Mouse (Mus musculus): ENCODE measurements around the gene Rara. TPM values are rescaled to one million over a fixed set of nuclear protein-coding genes. Genes with fewer than 3 reads are reported as not detected.

Rara gene
- polyA plus RNA-seq, 1 experiment from 2014 or later: 13.4 TPM

DNA sequence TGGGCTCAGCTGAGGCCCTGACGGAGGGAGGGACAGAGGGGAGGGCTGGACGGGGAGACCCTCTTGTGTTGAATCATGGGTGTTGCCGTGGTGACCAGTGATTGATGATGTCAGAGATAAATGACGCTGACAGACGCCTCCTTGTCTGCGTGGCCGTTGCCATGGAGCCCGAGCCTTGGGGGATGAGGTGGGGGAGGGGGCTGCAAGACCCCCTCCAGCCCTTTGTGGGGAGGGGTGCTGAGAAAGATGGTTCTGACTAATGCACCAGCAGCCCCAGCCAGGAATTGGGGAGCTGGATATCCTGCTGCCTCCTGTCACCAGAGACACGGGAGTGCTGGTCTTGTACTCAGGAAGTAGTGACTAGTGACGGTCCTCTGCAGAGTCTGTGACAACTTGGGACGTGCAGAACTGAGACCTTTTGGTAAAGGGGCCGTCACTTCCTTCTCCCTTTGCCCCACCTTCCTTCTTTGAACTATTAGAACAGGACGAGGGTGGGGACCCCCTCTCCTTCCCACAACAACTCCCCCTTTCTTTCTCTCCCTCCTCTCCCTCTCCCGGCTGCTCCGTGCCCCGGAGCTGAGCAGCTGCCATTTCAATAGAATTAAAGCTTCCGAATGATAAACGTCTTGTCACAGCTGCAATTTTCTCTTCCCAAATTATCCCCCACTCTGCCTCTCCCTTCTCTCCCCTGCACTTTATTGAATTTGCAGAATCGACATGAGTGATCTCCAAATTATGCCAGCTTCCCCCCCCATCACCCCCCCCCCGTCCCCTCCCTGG, 41.3 kb downstream of the Rara start:
- WGBS (ENCODE audit: missing documents): 33% methylated on average over 13 of the region's 20 CpGs
- Histone ChIP-seq H3K4me3 (ENCODE audit: inconsistent target) (no peak overlapping the region), H3K79me2 (ENCODE audit: inconsistent target) (peaks cover 21% of the 10 kb centered on the region; the same call in 1 of the 2 replicates), H3K36me3 (ENCODE audit: inconsistent target) (peaks cover 51% of the 10 kb centered on the region; the same call in 1 of the 2 replicates), H3K27ac (no peak overlapping the region)

DNA sequence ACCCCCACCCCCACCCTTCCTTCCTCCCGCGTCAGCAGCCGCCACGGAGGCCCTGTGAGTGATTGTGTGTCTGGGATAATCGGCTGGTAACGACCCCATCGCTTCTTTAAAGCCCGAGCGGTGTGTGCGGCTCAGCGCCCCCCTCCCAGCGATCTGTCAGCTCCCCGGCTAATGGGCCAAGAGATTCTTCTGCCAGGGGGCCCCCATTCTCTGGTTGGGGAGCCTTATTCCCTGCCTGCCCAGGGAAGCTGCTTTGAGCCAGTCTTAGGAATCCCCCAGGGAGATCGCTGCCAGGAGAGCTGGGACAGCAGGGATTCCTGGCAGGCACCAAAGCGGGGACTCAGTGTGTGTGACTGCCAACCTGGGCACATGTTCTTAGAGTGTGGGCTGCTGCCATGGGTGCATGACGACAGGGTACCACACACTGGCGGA, 41.9 kb downstream of the Rara start:
- Histone ChIP-seq H3K36me3 (ENCODE audit: inconsistent target) (peaks cover 55% of the 10 kb centered on the region; the same call in 1 of the 2 replicates), H3K27ac (no peak overlapping the region), H3K4me3 (ENCODE audit: inconsistent target) (no peak overlapping the region), H3K79me2 (ENCODE audit: inconsistent target) (peaks cover 15% of the 10 kb centered on the region; the same call in 1 of the 2 replicates)
- WGBS (ENCODE audit: missing documents): 71% methylated on average over 13 of the region's 17 CpGs

DNA sequence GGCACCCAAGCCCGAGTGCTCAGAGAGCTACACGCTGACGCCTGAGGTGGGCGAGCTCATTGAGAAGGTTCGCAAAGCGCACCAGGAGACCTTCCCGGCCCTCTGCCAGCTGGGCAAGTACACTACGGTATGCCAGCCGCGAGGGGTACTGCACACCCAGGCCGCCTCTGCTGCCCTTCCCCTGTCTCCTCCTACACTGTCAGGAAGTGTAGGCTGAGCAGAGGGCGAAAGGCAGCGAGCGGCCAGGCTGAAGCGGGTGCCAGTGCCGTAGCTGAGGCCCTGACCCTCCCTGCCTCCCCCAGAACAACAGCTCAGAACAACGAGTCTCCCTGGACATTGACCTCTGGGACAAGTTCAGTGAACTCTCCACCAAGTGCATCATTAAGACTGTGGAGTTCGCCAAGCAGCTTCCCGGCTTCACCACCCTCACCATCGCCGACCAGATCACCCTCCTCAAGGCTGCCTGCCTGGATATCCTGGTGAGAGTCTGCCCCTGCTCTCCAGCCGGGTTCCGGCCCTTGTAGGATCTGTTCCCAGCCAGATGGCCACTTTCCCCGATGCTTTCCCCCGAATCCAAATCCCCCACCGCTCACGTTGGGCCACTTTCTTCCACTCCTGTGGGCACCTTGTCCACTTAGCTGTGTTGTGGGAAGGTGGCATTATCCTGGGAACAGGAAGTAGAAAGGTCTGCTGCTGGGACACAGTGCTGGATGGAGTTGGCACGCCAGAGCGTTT, 42.7 kb downstream of the Rara start:
- Histone ChIP-seq H3K79me2 (ENCODE audit: inconsistent target) (peaks cover 7% of the 10 kb centered on the region; the same call in 1 of the 2 replicates), H3K4me3 (ENCODE audit: inconsistent target) (no peak overlapping the region), H3K36me3 (ENCODE audit: inconsistent target) (peaks cover 55% of the 10 kb centered on the region; the same call in 1 of the 2 replicates), H3K27ac (no peak overlapping the region)
- WGBS (ENCODE audit: missing documents): 95% methylated on average over 29 of the region's 29 CpGs

DNA sequence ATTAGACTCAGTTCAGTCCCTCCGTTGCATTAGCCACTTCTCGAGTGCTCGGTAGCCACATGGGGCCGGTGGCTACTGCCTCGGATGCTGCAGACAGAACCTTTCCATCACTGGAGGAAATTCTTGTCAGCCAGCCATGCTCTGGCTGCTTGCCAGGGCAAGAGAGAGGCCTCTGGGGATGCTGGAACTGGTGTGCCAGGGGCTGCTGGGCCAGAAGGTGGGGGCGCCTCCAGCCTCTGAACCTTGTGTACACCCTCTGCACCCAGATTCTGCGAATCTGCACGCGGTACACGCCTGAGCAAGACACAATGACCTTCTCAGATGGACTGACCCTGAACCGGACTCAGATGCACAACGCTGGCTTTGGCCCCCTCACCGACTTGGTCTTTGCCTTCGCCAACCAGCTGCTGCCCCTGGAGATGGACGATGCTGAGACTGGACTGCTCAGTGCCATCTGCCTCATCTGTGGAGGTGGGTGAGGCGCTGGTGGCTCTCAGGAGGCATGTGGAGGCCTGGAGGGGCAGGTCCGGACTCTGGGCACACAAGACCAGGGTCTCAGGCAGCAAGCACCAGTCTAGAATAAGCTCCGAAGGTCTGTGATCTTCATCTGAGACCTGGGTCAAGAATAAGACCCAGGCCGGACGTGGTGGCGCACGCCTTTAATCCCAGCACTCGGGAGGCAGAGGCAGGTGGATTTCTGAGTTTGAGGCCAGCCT, 43.9 kb downstream of the Rara start:
- no peak overlapping the region for H3K27ac ChIP-seq
- peaks cover 55% of the 10 kb centered on the region; the same call in 1 of the 2 replicates for H3K36me3 ChIP-seq (ENCODE audit: inconsistent target)
- no peaks in the 10 kb centered on the region; the same call in 1 of the 2 replicates for H3K79me2 ChIP-seq (ENCODE audit: inconsistent target)
- no peak overlapping the region for H3K4me3 ChIP-seq (ENCODE audit: inconsistent target)
- WGBS (ENCODE audit: missing documents): 89% methylated on average over 19 of the region's 23 CpGs

DNA sequence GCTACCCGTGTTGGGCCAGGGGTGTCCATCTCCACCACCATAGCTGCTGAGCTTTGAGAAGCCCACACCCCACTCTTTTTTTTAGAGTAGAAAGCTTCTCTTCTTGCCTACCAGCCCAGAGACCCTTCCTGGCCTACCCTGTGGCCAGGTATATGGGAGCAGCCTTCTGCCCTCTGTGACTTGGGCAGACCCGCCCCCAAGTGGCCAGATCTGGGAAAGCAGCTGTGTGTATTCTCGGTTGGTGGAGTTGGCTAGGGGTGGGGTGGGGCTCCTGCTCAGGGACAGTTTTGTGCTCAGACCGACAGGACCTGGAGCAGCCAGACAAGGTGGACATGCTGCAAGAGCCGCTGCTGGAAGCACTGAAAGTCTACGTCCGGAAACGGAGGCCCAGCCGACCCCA, 44.6 kb downstream of the Rara start:
- 58% methylated on average over 9 of the region's 9 CpGs for WGBS (ENCODE audit: missing documents)
- H3K4me3 ChIP-seq (ENCODE audit: inconsistent target): no peak overlapping the region
- no peaks in the 10 kb centered on the region for H3K79me2 ChIP-seq (ENCODE audit: inconsistent target)
- H3K27ac ChIP-seq: no peak overlapping the region
- H3K36me3 ChIP-seq (ENCODE audit: inconsistent target): peaks cover 49% of the 10 kb centered on the region; the same call in 1 of the 2 replicates

DNA sequence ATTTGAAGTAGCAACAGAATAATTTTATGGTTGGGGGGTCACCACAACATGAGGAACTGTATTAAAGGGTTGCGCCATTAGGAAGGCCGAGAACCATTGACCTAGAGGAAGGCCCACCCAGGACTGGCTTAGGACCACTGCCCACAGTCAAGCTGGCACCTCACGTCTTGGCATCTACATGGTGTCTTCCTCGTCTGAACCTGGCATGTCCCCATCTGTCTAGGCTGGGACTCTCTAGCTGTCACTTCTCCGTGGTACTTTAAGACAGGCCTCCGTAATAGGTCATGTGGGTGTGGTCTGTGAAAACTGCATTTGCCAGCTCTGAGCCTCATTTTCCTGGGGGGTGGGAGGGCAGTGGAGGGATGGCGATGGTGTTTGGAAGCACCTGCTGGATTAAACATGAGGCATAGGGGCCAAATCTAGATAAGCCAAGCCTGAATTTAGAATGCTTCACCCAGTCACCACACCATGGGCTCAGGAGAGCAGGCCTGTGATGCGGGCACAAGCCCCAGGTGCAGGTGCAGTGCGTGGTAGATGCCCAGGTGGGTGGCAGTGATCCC, 45.3 kb downstream of the Rara start:
- 81% methylated on average over 9 of the region's 9 CpGs for WGBS (ENCODE audit: missing documents)
- Histone ChIP-seq H3K36me3 (ENCODE audit: inconsistent target) (peaks cover 45% of the 10 kb centered on the region; the same call in 1 of the 2 replicates), H3K79me2 (ENCODE audit: inconsistent target) (no peaks in the 10 kb centered on the region), H3K27ac (no peak overlapping the region), H3K4me3 (ENCODE audit: inconsistent target) (no peak overlapping the region)

DNA sequence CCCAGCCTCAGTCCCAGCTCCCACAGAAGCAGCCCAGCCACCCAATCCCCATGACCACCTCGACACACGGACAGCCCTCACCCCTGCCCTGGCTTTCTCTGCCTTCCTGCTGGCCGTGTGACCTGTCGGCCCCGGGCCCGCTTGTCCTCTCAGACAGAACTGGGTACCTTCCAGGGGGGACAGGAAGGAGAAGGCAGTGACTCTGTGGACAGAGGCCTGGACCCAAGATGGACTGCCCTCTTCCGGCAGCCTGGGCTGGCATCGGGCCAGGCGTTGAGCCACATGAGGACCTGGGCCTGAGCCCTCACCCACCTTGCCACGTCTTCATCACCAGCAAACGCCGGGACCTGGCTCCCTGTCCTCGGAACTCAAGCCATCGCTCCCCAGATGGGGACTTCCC, 46.0 kb downstream of the Rara start:
- Histone ChIP-seq H3K27ac (no peak overlapping the region), H3K36me3 (ENCODE audit: inconsistent target) (peaks cover 38% of the 10 kb centered on the region; the same call in 1 of the 2 replicates), H3K4me3 (ENCODE audit: inconsistent target) (no peak overlapping the region), H3K79me2 (ENCODE audit: inconsistent target) (no peaks in the 10 kb centered on the region)
- 95% methylated on average over 12 of the region's 14 CpGs for WGBS (ENCODE audit: missing documents)

DNA sequence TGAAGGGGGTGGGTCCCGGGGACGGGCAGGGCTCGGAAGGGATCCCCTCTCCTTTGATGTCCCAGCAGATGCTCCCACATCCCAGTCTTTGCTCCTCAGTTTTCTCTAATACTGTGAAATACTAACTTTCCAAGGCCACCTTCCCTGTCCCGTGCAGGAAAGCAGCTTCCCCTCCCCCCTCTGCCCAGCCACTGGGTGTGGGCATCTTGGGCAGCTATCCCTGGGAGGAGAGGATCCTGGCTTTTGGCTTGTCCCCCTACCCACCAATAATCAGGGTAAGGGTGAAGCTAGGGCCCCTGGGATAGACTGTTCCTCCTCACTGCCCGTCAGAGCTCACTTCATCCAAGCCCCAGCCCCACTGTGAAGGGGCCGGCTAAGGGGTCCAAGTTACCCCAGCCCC, 46.6 kb downstream of the Rara start:
- Histone ChIP-seq H3K36me3 (ENCODE audit: inconsistent target) (peaks cover 38% of the 10 kb centered on the region; the same call in 1 of the 2 replicates), H3K4me3 (ENCODE audit: inconsistent target) (no peak overlapping the region)
- WGBS (ENCODE audit: missing documents): 94% methylated on average over 6 of the region's 6 CpGs

DNA sequence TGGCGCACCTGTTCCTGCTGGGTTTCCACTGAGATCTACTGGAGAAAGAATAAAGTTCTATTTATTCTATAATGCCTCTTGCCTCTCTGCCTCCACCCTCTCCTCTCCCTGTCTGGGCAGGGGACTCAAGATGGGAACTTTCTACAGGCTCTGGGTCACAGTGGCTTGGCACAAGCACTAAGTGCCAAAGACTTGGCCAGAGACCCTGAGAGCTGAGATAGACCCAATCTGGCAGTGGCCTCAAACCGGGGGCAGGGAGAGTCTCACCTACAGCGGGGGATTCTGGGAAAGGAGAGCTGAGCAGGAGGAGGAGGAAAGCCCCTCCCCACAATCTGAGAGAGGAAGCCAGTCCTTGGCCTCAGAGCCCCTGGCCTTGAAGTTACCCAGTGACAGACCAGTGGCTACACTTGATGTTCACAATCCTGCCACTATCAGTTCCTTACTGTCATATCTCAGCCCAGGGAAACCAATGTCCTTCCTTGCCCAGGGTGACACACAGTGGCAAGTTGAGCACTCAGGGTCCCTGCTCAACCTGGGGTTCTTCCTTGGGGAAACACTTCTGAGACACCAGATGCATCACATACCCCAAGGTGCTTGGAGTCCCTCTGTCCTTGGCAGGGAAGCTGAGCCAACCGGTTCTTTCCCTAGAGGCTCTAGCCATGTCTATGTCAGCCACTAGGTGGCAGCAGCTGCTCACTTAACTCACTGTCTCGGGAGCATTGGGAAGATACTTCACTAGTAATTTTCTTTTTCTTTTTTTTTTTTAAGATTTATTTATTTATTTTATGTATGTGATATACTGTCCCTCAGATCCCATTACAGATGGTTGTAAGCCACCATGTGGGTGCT, 47.5 kb downstream of the Rara start:
- Histone ChIP-seq H3K4me3 (ENCODE audit: inconsistent target) (no peak overlapping the region), H3K79me2 (ENCODE audit: inconsistent target) (no peaks in the 10 kb centered on the region), H3K36me3 (ENCODE audit: inconsistent target) (peaks cover 32% of the 10 kb centered on the region; the same call in 1 of the 2 replicates), H3K27ac (no peak overlapping the region)
- WGBS (ENCODE audit: missing documents): 64% methylated on average over 5 of the region's 5 CpGs

More for the DNA sequence above, 46.6 kb downstream of the Rara start:
- no peaks in the 10 kb centered on the region for H3K79me2 ChIP-seq (ENCODE audit: inconsistent target)
- H3K27ac ChIP-seq: no peak overlapping the region

DNA sequence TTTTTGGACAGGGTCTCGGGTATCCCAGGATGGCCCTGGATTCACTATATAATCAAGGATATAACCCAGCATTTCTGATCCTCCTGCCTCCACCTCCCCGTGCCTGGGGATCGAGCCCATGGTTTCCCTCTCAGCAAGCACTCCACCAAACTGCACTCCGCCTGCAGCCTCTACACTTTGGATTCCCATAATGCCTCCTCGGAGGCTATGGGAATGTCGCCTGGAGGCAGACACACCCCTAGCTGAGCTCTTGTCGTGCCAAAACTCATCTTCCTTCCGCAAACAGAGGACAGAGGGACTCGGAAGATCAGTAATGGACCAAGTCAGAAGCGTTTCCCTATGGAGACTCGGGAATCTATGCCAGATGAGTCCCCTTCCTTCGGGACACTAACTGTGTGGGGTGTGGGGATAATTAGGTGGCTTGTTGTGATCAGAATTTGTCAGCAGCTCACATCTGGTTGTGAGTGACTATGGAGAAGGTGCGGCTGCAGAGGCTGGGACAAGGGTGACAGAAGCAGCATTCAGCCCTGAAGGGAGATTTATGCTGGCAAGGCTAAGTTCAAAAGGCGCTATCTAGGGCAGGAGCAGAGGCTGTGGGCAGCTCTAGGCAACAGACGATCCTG, 51.0 kb downstream of the Rara start:
- Histone ChIP-seq H3K36me3 (ENCODE audit: inconsistent target) (peaks cover 4% of the 10 kb centered on the region; the same call in 1 of the 2 replicates), H3K27ac (no peak overlapping the region), H3K4me3 (ENCODE audit: inconsistent target) (no peak overlapping the region), H3K79me2 (ENCODE audit: inconsistent target) (no peaks in the 10 kb centered on the region)
- WGBS (ENCODE audit: missing documents): 93% methylated on average over 15 of the region's 15 CpGs

DNA sequence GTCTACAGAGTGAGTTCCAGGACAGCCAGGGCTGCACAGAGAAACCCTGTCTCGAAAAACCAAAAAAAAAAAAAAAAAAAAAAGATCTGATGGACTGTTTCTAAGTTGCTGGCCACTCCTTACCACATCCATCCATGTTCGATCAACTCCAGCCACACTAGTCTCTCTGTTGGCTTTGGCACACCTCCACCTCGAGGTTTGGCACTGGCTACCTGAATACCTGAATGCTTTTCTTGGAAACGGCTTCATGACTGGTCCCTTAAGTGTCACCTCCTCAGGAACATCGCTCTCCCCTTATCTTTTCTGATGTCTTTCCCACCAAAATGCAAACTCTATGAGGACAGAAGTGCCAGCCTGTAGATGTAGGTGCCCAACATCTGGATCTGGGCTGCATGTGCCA, 51.7 kb downstream of the Rara start:
- no peaks in the 10 kb centered on the region for H3K79me2 ChIP-seq (ENCODE audit: inconsistent target)
- no peaks in the 10 kb centered on the region for H3K36me3 ChIP-seq (ENCODE audit: inconsistent target)
- no peak overlapping the region for H3K27ac ChIP-seq
- WGBS (ENCODE audit: missing documents): 88% methylated on average over 4 of the region's 5 CpGs
- H3K4me3 ChIP-seq (ENCODE audit: inconsistent target): no peak overlapping the region

DNA sequence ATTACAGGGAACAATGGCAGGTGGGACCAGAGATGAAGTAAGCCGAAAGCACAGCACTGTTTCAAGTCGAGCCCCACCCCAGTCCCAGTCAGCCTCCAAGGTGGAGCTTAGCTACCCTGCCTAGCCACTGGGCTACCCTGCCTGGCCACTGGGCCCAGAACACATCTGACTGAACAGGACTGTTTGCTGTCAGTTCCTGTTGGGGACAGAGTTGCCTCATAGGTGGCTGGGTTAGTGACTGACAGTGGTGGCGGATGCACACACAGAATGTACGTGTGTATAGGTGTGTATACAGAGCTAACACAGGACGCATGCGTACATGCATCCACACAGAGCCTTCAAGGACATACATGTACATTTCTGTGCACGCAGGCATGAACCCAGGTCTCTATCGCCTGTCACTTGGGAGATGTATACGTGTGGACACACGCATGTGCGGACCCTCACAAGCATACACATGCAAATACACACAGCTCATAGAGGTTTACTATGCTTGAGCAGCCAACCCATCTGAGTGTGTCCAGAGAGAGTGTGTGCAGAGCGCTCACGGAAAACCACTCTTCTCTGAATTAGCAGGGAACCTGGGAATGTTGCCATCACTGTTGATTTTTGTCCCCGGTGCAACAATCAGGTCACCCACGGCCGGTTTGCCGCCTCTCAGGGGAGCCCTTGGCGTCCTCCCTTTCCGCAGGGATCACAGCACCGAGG, 53.8 kb downstream of the Rara start:
- Histone ChIP-seq H3K36me3 (ENCODE audit: inconsistent target) (no peaks in the 10 kb centered on the region), H3K27ac (no peak overlapping the region), H3K4me3 (ENCODE audit: inconsistent target) (no peak overlapping the region), H3K79me2 (ENCODE audit: inconsistent target) (no peaks in the 10 kb centered on the region)
- WGBS (ENCODE audit: missing documents): 51% methylated on average over 17 of the region's 20 CpGs
